Mouse (Mus musculus): ENCODE measurements around the gene Ecsit.

- TF ChIP-seq CTCF (IDR thresholded peaks at IDR 0.05; ENCODE audit: low read depth) (no peak), EP300 (optimal IDR thresholded peaks at IDR 0.05) (no peak)
These were observed 7.5 kb upstream of the Ecsit start for GRCm38 (mm10) chr9:22092746-22093145.
